Mouse (Mus musculus) hindbrain, postnatal 0 days (tissue): ENCODE data around the gene Mapk11. TPM values are rescaled to one million over a fixed set of nuclear protein-coding genes. Genes with fewer than 3 reads are reported as not detected.

Source experiments
- ATAC-seq: fragments of 200-750 bp; cut with Nextera tagmentation; 2 replicates; pipeline ENCODE4 v1.8.0; 2017; ENCODE audit warnings: mild to moderate bottlenecking, moderate TSS enrichment, moderate library complexity
- DNase-seq: peaks from one replicate; pipeline ENCODE4 v3.0.0-alpha.2; 2015; ENCODE audit warnings: low spot score
- H3K27ac ChIP-seq: fragments of 300-500 bp; sonication (generic); 2 replicates; pipeline ENCODE4 v1.5.1; 2014; ENCODE audit warnings: mild to moderate bottlenecking
- H3K27me3 ChIP-seq: fragments of 300-500 bp; sonication (generic); 2 replicates; pipeline ENCODE4 v1.6.1; 2014; ENCODE audit warnings: low read length, mixed read lengths; ENCODE audit not compliant: insufficient read depth
- H3K36me3 ChIP-seq: fragments of 300-500 bp; sonication (generic); 2 replicates; pipeline ENCODE4 v1.6.1; 2014; ENCODE audit warnings: low read length, mixed read lengths; ENCODE audit not compliant: insufficient read depth
- H3K4me1 ChIP-seq: fragments of 300-500 bp; sonication (generic); 2 replicates; pipeline ENCODE4 v1.6.1; 2014; ENCODE audit warnings: antibody characterized with exemption, low read length, mixed read lengths; ENCODE audit not compliant: insufficient read depth
- H3K4me2 ChIP-seq: fragments of 300-500 bp; sonication (generic); 2 replicates; pipeline ENCODE4 v1.6.1; 2014; ENCODE audit warnings: low read depth, mild to moderate bottlenecking, low read length, moderate library complexity, mixed read lengths
- H3K4me3 ChIP-seq: fragments of 300-500 bp; sonication (generic); 2 replicates; pipeline ENCODE4 v1.5.1; 2014; ENCODE audit warnings: low read length
- H3K9ac ChIP-seq: fragments of 300-500 bp; sonication (generic); replicated peaks from 2 replicates; pipeline ENCODE4 v1.6.1; 2014; ENCODE audit warnings: mild to moderate bottlenecking, low read length, moderate library complexity, mixed read lengths
- H3K9me3 ChIP-seq: fragments of 300-500 bp; sonication (generic); 2 replicates; pipeline ENCODE4 v1.6.1; 2016; ENCODE audit warnings: low read length, mixed read lengths
- CTCF ChIP-seq: IDR thresholded peaks from 2 replicates; pipeline ENCODE4 v1.5.1; 2016; ENCODE audit warnings: antibody characterized with exemption, control low read depth, low read depth
- WGBS: fragments of 180-500 bp; shearing (Covaris S2); extraction: QIAGEN DNeasy Blood & Tissue Kit; methylation state at CpG from one replicate; pipeline ENCODE4 v1.1.7; 2014; 5-methylcytosine and 5-hydroxymethylcytosine counted together
- polyA plus RNA-seq: library from polyadenylated mRNA; unstranded; fragments of >200 nt; fragmentation: Nextera tagmentation; extraction: Ambion mirVana; gene quantifications from 2 replicates; pipeline ENCODE4 v1.2.1, GENCODE M21; 2015
- total RNA-seq: library from RNA; depleted of rRNA; stranded (reverse); fragments of >200 nt; gene quantifications from 2 replicates; pipeline ENCODE4 v1.2.3, GENCODE M21; 2014

Mapk11 gene
- total and polyA plus RNA-seq, 2 experiments from 2014 or later, result 15.8 to 30.6 TPM

DNA sequence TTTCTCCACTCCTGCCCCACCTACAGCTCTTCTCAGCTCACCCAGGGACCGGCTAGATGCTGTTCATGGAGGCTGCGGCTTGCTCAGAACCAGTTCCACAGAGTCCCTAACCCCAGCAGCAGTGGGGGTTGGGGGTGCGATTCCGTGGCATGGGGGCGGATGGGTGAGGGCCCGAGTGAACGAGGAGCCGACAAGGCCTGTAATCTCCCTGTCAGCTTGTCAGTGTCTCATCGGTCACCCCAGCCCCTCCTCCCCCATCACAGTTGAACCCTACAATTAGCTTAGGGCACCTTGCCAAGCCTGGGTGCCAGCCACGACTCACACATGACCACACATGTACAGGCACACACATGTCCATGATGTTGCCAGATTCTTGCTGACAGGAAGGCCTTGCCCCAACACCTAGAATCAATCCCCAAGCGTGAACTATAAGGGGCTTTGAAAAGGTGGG, 25.5 kb upstream of the Mapk11 start:
- Histone ChIP-seq H3K9me3 (no peaks in the 10 kb centered on the region), H3K4me1 (peaks cover 54% of the 10 kb centered on the region), H3K36me3 (no peaks in the 10 kb centered on the region), H3K9ac (no peak overlapping the region), H3K27ac (0 out of 2 replicates have a peak overlapping the region, but pooled peaks have one; percentile 13), H3K27me3 (no peaks in the 10 kb centered on the region), H3K4me2 (peak overlapping the region; percentile 96), H3K4me3 (no peak overlapping the region)
- WGBS, result 46% methylated on average over 11 of the region's 11 CpGs
- ATAC-seq (no peak), DNase-seq (no peak)
- no peak for TF ChIP-seq CTCF

- H3K4me1 ChIP-seq, result peaks cover 61% of the 10 kb centered on the region
- ATAC-seq (peak; percentile 48), DNase-seq (peak; percentile 66)
- H3K9me3 ChIP-seq, result no peaks in the 10 kb centered on the region
- peak overlapping the region; percentile 96 for H3K4me2 ChIP-seq
- no peaks in the 10 kb centered on the region for H3K36me3 ChIP-seq
- H3K27me3 ChIP-seq, result no peaks in the 10 kb centered on the region
- H3K27ac ChIP-seq, result peak overlapping the region; percentile 59; the same call in 1 of the 2 replicates
- peak overlapping the region; percentile 49 for H3K4me3 ChIP-seq
- TF ChIP-seq CTCF, result no peak
- peak overlapping the region; percentile 68 for H3K9ac ChIP-seq
- WGBS, result 4% methylated on average over 15 of the region's 15 CpGs
Observed at GRCm38 (mm10) chr15:89173906-89174214, 24.4 kb upstream of the Mapk11 start.

- H3K27ac ChIP-seq, result peak overlapping the region; percentile 59
- H3K4me1 ChIP-seq, result peaks cover 56% of the 10 kb centered on the region
- DNase-seq (peak; percentile 76), ATAC-seq (peak; percentile 37)
- no peaks in the 10 kb centered on the region for H3K27me3 ChIP-seq
- H3K4me3 ChIP-seq, result peak overlapping the region; percentile 49
- TF ChIP-seq CTCF, result peak; percentile 16
- under 1% methylated on average over 60 of the region's 65 CpGs for WGBS
- no peaks in the 10 kb centered on the region for H3K9me3 ChIP-seq
- peak overlapping the region; percentile 68 for H3K9ac ChIP-seq
- H3K36me3 ChIP-seq, result peaks cover 2% of the 10 kb centered on the region; the same call in 1 of the 2 replicates
- peak overlapping the region; percentile 96 for H3K4me2 ChIP-seq
Observed at GRCm38 (mm10) chr15:89173024-89173905, 23.8 kb upstream of the Mapk11 start.

DNA sequence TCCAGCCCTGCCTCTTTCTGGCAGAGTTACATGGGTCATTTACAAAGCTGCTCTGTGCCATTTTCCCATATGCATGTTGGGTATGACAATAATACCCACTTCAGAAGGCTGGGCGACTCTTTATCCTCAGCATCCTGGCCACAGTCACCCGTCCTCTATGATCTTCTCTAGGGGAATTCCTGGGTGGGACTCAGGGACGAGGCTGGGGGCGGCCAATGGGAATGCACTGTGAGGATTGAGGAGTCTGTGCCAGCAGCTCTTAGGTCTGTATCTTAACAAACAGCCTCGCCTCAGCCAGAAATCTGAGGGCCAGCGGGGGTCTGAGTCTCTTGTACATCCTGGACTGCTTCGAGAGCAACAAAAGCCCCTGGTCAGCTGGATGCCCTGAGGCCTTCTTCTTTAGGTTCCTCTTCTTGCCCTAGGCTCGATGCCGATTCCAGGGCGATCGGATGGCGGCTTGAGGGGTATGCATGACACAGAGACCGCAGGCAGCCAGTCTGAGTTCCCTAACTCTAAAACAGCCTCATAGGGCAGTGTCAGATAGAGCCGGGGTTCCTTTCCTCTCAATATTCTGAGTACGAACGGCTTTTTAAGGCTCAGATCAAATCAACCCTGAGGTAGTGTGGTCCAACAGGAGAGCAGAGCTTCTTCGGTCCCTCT, 23.0 kb upstream of the Mapk11 start:
- DNase-seq (no peak), ATAC-seq (no peak)
- TF ChIP-seq CTCF, result no peak
- Histone ChIP-seq H3K9ac (peak overlapping the region; percentile 68), H3K9me3 (no peaks in the 10 kb centered on the region), H3K4me1 (peaks cover 48% of the 10 kb centered on the region), H3K4me2 (peak overlapping the region; percentile 96), H3K27ac (peak overlapping the region; percentile 59), H3K4me3 (peak overlapping the region; percentile 49), H3K36me3 (peaks cover 6% of the 10 kb centered on the region), H3K27me3 (no peaks in the 10 kb centered on the region)
- WGBS, result 17% methylated on average over 17 of the region's 17 CpGs

DNA sequence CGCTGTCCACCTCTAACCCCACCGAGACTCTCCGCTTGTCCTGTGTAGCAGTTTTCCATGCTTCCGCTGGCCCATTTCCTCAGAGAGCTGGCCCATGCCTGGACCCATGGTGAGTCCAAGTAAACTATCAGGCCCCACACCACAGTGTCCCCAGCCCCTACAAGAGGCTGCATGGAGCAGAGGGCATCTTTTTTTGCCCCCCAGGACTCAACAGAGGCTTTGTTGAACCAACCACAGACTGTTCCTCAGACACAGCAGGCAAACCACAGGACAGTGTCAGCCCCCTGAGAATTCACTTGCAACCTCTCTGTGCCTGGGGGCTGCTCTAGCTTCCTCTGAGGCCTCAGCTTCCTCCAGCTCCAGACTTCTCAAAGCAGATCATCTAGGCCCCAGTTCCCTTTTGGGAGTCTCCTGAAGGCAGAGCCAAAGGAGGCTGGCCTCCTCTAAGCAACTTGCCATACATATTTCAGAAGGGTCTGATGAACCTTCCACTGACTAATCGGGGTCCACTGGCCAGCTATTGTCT, 22.2 kb upstream of the Mapk11 start:
- DNase-seq, result no peak
- H3K9me3 ChIP-seq, result no peaks in the 10 kb centered on the region
- H3K9ac ChIP-seq, result no peak overlapping the region
- H3K27ac ChIP-seq, result no peak overlapping the region
- ATAC-seq, result no peak
- no peak overlapping the region for H3K4me2 ChIP-seq
- no peak for TF ChIP-seq CTCF
- no peak overlapping the region for H3K4me3 ChIP-seq
- 76% methylated on average over 5 of the region's 5 CpGs for WGBS
- peaks cover 39% of the 10 kb centered on the region for H3K4me1 ChIP-seq
- H3K36me3 ChIP-seq, result peaks cover 14% of the 10 kb centered on the region
- H3K27me3 ChIP-seq, result no peaks in the 10 kb centered on the region

DNA sequence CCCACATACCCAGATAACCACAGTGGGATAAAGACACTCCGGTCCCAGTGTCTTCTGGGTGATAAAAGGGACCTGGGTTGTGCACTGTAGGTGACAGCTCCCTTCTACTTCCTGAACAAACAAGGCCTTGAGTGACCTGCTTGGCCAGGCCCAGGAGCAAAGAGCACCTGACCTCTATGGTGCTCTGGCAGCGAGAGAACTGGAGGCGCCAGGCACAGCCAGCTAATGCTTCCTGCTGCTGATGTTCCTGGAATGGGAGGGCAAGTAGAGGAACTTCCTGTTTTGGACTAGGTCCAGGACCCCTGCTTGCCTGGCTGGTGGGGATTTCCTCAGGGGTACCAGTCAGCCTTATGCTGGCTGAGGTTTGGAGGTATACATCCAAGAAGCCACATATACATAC, 20.7 kb upstream of the Mapk11 start:
- no peak for DNase-seq
- Histone ChIP-seq H3K9me3 (no peaks in the 10 kb centered on the region), H3K4me2 (peak overlapping the region; percentile 10; the same call in 1 of the 2 replicates), H3K4me3 (no peak overlapping the region), H3K4me1 (peaks cover 39% of the 10 kb centered on the region), H3K9ac (no peak overlapping the region), H3K27ac (peak overlapping the region; percentile 28; the same call in 1 of the 2 replicates), H3K27me3 (no peaks in the 10 kb centered on the region), H3K36me3 (peaks cover 29% of the 10 kb centered on the region)
- no peak for TF ChIP-seq CTCF
- WGBS, result 39% methylated on average over 3 of the region's 3 CpGs
- ATAC-seq, result no peak
